25 mouse cellular contexts compared by ENCODE assay signal in the genomic region with DNA sequence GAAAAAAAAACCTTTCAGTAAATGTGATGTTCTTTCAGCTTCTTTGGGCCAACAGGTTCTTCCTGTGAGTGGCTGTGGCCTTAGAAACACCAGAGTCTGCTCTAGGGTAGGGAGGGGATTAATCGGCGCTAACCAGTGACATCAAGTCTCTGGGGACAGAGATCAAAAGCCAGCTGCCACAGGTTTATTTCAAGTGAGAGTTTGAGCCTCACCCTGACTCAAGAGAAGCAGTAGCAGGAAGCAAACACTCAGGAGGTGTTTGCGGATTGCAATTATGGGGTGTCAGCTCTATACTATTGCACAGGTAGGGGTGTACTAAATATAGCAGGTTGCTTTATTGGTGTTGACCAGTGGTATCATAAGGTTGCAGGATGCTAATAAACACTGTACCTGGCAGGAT. TPM values are rescaled to one million over a fixed set of nuclear protein-coding genes. Genes with fewer than 3 reads are reported as not detected.
DNase-seq lines count a peak whose midpoint lies in the region; ATAC-seq lines count a peak whose summit lies in the region.
"Had no signal": no experiment of that assay in that cellular context is flagged by ENCODE, and none has a peak within 500 bp of the region (broad histone marks: within the 10 kb centered on the region; RNA-seq: fewer than 3 reads in every experiment).

No protein-coding gene starts in this region.

- no peak for ATAC-seq in heart, embryonic 15.5 days (replicated peaks; ENCODE audit: insufficient number of reproducible peaks, insufficient read depth, low FRiP score, low read depth)
- ATAC-seq in midbrain, embryonic 11.5 days (ENCODE audit: low FRiP score), result no peak
- ATAC-seq in CD4-positive, CD25-positive, alpha-beta regulatory T cell, adult 4 months, result peak; percentile 30
- ATAC-seq in megakaryocyte, adult 5-6 weeks (ENCODE audit: poor library complexity, severe bottlenecking), result peak; percentile 59
- ATAC-seq: forebrain, embryonic 13.5 days; liver, postnatal 0 days had no signal

- H3K4me2 ChIP-seq in heart, embryonic 15.5 days, result no peak overlapping the region
- H3K4me2 ChIP-seq in midbrain, embryonic 11.5 days, result no peak overlapping the region
- H3K4me2 ChIP-seq: forebrain, embryonic 13.5 days; hindbrain, embryonic 14.5 days; limb, embryonic 12.5 days; liver, embryonic 11.5 days had no signal

- no peaks in the 10 kb centered on the region for H3K27me3 ChIP-seq in heart, embryonic 15.5 days
- H3K27me3 ChIP-seq in midbrain, embryonic 11.5 days (ENCODE audit: control insufficient read depth, insufficient read depth, low read length), result no peaks in the 10 kb centered on the region
- no peaks in the 10 kb centered on the region for H3K27me3 ChIP-seq in midbrain, embryonic 10.5 days (ENCODE audit: low read depth, poor library complexity, severe bottlenecking)
- H3K27me3 ChIP-seq: forebrain, embryonic 13.5 days; limb, embryonic 12.5 days had no signal

- H3K4me3 ChIP-seq in heart, embryonic 15.5 days, result no peak overlapping the region
- H3K4me3 ChIP-seq in midbrain, embryonic 11.5 days (ENCODE audit: low read depth, low read length), result no peak overlapping the region
- H3K4me3 ChIP-seq in midbrain, embryonic 10.5 days, result no peak overlapping the region
- H3K4me3 ChIP-seq: forebrain, embryonic 13.5 days; heart, embryonic 10.5 days; limb, embryonic 12.5 days had no signal

- no peaks in the 10 kb centered on the region for H3K36me3 ChIP-seq in heart, embryonic 15.5 days
- no peaks in the 10 kb centered on the region for H3K36me3 ChIP-seq in midbrain, embryonic 11.5 days (ENCODE audit: control insufficient read depth, insufficient read depth, low read length)
- no peaks in the 10 kb centered on the region for H3K36me3 ChIP-seq in midbrain, embryonic 10.5 days
- H3K36me3 ChIP-seq: heart, embryonic 10.5 days; limb, embryonic 12.5 days had no signal

- intact Hi-C loops in heart, postnatal 10 days (cut with DNase I), result no loop called here

- whole genome bisulfite sequencing in heart, embryonic 15.5 days, result 44% methylated on average over 3 of the region's 3 CpGs
- WGBS in midbrain, embryonic 11.5 days, result 68% methylated on average over 3 of the region's 3 CpGs
- 82% methylated on average over 3 of the region's 3 CpGs for WGBS in midbrain, embryonic 10.5 days

- peaks cover 38% of the 10 kb centered on the region for H3K4me1 ChIP-seq in heart, embryonic 15.5 days (replicated peaks)
- H3K4me1 ChIP-seq in midbrain, embryonic 11.5 days (ENCODE audit: control insufficient read depth, insufficient read depth, low read length), result no peaks in the 10 kb centered on the region
- peaks cover 6% of the 10 kb centered on the region; the same call in 1 of the 2 replicates for H3K4me1 ChIP-seq in midbrain, embryonic 10.5 days

- DNase-seq in heart, postnatal 10 days, result no peak
- DNase-seq in midbrain, embryonic 11.5 days (ENCODE audit: low spot score, missing footprints), result peak; percentile 62
- no peak for DNase-seq in midbrain, embryonic 10.5 days (ENCODE audit: low spot score)
- no peak for DNase-seq in testis, postnatal 10 days (ENCODE audit: low spot score)
- DNase-seq: adrenal gland, postnatal 14 days; B cell, adult 2 months; cerebellum, adult 9-10 months; gastrocnemius, postnatal 36 days; kidney, adult 8-10 months; kidney, postnatal 14 days; layer of hippocampus, postnatal 36 days; liver, postnatal 0 days; lung, postnatal 36 days; right cerebral cortex, postnatal 25 days; spleen, adult 18-20 months had no signal

- H3K27ac ChIP-seq in heart, embryonic 15.5 days, result peak overlapping the region; percentile 51
- H3K27ac ChIP-seq in midbrain, embryonic 11.5 days (ENCODE audit: low read depth, low read length), result no peak overlapping the region
- no peak overlapping the region for H3K27ac ChIP-seq in midbrain, embryonic 10.5 days (replicated peaks)
- H3K27ac ChIP-seq: forebrain, embryonic 13.5 days; heart, embryonic 10.5 days; hindbrain, embryonic 14.5 days; limb, embryonic 12.5 days had no signal

- H3K9ac ChIP-seq in heart, embryonic 15.5 days, result no peak overlapping the region
- no peak overlapping the region for H3K9ac ChIP-seq in midbrain, embryonic 11.5 days (ENCODE audit: low read length)
- H3K9ac ChIP-seq: forebrain, embryonic 13.5 days; hindbrain, embryonic 14.5 days; limb, embryonic 12.5 days; liver, postnatal 0 days had no signal

- H3K9me3 ChIP-seq in heart, embryonic 15.5 days (replicated peaks), result no peaks in the 10 kb centered on the region
- no peaks in the 10 kb centered on the region for H3K9me3 ChIP-seq in midbrain, embryonic 11.5 days (ENCODE audit: control insufficient read depth, low read length)
- H3K9me3 ChIP-seq in midbrain, embryonic 10.5 days (replicated peaks), result no peaks in the 10 kb centered on the region; the same call in 1 of the 2 replicates
- H3K9me3 ChIP-seq: forebrain, embryonic 13.5 days; heart, embryonic 10.5 days; limb, embryonic 12.5 days had no signal

RNA-seq across cellular contexts. Expression of gene Iyd, which starts 29.6 kb away (rescaled TPM):
- polyA plus RNA-seq in heart, embryonic 15.5 days (2015; fragmentation: Nextera tagmentation; extraction: Ambion mirVana), result 0.55 and 1.3 TPM in 2 replicates
- under 1 TPM in 1 of 2 experiments, not detected in 1; 0.79 TPM for total RNA-seq in heart, postnatal 10 days (2021)
- polyA plus RNA-seq in midbrain, embryonic 11.5 days (2014; fragmentation: Nextera tagmentation; extraction: Ambion mirVana), result not detected in 2 replicates
- not detected in 2 replicates for polyA plus RNA-seq in midbrain, embryonic 10.5 days (2016; fragmentation: Nextera tagmentation; extraction: Ambion mirVana)
- not detected for polyA plus RNA-seq in CD4-positive, CD25-positive, alpha-beta regulatory T cell, adult 4 months (2017; shearing (Covaris generic))
- total RNA-seq in megakaryocyte, adult 5-6 weeks (2015), result not detected in 2 replicates
- total RNA-seq in megakaryocyte, adult 5-6 weeks (2017), result not detected in 2 replicates
- total RNA-seq: gastrocnemius, postnatal 36 days; megakaryocyte-erythroid progenitor cell, adult 5-6 weeks had no signal
- polyA plus RNA-seq: limb, embryonic 12.5 days; neural tube, embryonic 11.5 days had no signal

Comparison
In these comparisons a context has a peak if more than half of its experiments do, and no peak if none do; other contexts are left out.
1. ATAC-seq: peak in CD4-positive, CD25-positive, alpha-beta regulatory T cell, adult 4 months (single experiment) and megakaryocyte, adult 5-6 weeks (single experiment); none in heart, embryonic 15.5 days (single experiment) and midbrain, embryonic 11.5 days (single experiment).